Mouse (Mus musculus) gastrocnemius, postnatal 14 days (tissue): ENCODE data around the gene Thbs4. TPM values are rescaled to one million over a fixed set of nuclear protein-coding genes. Genes with fewer than 3 reads are reported as not detected.

Experiments
- DNase-seq: peaks from one replicate; pipeline ENCODE4 v3.0.0; 2021; ENCODE audit warnings: mixed read lengths
- intact Hi-C: fragments of 180-260 bp; cut with DNase I; formaldehyde crosslinking; loops from one replicate; pipeline ENCODE4 v1.15.1; 2025; ENCODE audit warnings: low total_unique reads
- total RNA-seq, 2 experiments: library from RNA; stranded (reverse); gene quantifications; 2 replicates each; pipeline ENCODE4 v1.2.3; 2021

The Thbs4 gene
- total RNA-seq, 2 experiments from 2014 or later: 130 to 144 TPM

GRCm38 (mm10) chr13:92732836-92733235 lies 61.8 kb downstream of the Thbs4 start:
- intact Hi-C loops: no loop called here
- DNase-seq: no peak

- DNase-seq: peak; percentile 39
- intact Hi-C loops: no loop called here
Observed at GRCm38 (mm10) chr13:92731811-92732210, 62.8 kb downstream of the Thbs4 start.

GRCm38 (mm10) chr13:92729811-92730210 lies 64.8 kb downstream of the Thbs4 start:
- intact Hi-C loops: no loop called here
- DNase-seq: peak; percentile 70

GRCm38 (mm10) chr13:92722389-92722788 lies 72.2 kb downstream of the Thbs4 start:
- no peak for DNase-seq
- intact Hi-C loops: no loop called here

GRCm38 (mm10) chr13:92721006-92721405 lies 73.6 kb downstream of the Thbs4 start:
- peak; percentile 35 for DNase-seq
- intact Hi-C loops: no loop called here

- DNase-seq: no peak
- intact Hi-C loops: no loop called here
Observed at GRCm38 (mm10) chr13:92717851-92718665, 76.6 kb downstream of the Thbs4 start.

- intact Hi-C loops: no loop called here
- no peak for DNase-seq
Observed at GRCm38 (mm10) chr13:92712619-92713018, 82.0 kb downstream of the Thbs4 start.

- DNase-seq: no peak
- intact Hi-C loops: no loop called here
Observed at GRCm38 (mm10) chr13:92711821-92712220, 82.8 kb downstream of the Thbs4 start.

- intact Hi-C loops: no loop called here
- no peak for DNase-seq
Observed at GRCm38 (mm10) chr13:92710361-92710760, 84.3 kb downstream of the Thbs4 start.

- intact Hi-C loops: no loop called here
- DNase-seq: no peak
Observed at GRCm38 (mm10) chr13:92709535-92709934, 85.1 kb downstream of the Thbs4 start.

- intact Hi-C loops: no loop called here
- DNase-seq: no peak
Observed at GRCm38 (mm10) chr13:92708466-92708865, 86.2 kb downstream of the Thbs4 start.

- no peak for DNase-seq
- intact Hi-C loops: no loop called here
Observed at GRCm38 (mm10) chr13:92707941-92708340, 86.7 kb downstream of the Thbs4 start.

- intact Hi-C loops: no loop called here
- no peak for DNase-seq
Observed at GRCm38 (mm10) chr13:92706342-92707061, 88.1 kb downstream of the Thbs4 start.

GRCm38 (mm10) chr13:92705016-92705535 lies 89.5 kb downstream of the Thbs4 start:
- intact Hi-C loops: no loop called here
- no peak for DNase-seq

GRCm38 (mm10) chr13:92704189-92704588 lies 90.4 kb downstream of the Thbs4 start:
- DNase-seq: no peak
- intact Hi-C loops: no loop called here

- DNase-seq: peak; percentile 69
- intact Hi-C loops: no loop called here
Observed at GRCm38 (mm10) chr13:92703241-92704027, 91.2 kb downstream of the Thbs4 start.

- no peak for DNase-seq
- intact Hi-C loops: no loop called here
Observed at GRCm38 (mm10) chr13:92702035-92702434, 92.6 kb downstream of the Thbs4 start.
